Mouse (Mus musculus) thymus, adult 2 months (tissue): ENCODE data around the gene Gm17387. TPM values are rescaled to one million over a fixed set of nuclear protein-coding genes. Genes with fewer than 3 reads are reported as not detected.
"Not testable (repeated sequence)": the region's sequence is repeated elsewhere in the genome, so short reads cannot be mapped to it uniquely, and the experiment has no call there.

Experiments used
- DNase-seq: peaks from one replicate; pipeline ENCODE4 v3.0.0; 2021
- H3K27ac ChIP-seq: fragments of 200-500 bp; 2 replicates; pipeline ENCODE4 v1.5.1; 2012; ENCODE audit warnings: low read length, control low read depth; ENCODE audit not compliant: control insufficient read depth, insufficient read depth
- H3K27me3 ChIP-seq: fragments of 200-500 bp; 2 replicates; pipeline ENCODE4 v1.6.1; 2012; ENCODE audit warnings: mild to moderate bottlenecking, low read length, moderate library complexity, mixed read lengths; ENCODE audit not compliant: control insufficient read depth, insufficient read depth
- H3K36me3 ChIP-seq: fragments of 200-500 bp; 2 replicates; pipeline ENCODE4 v1.6.1; 2012; ENCODE audit warnings: mild to moderate bottlenecking, low read length, moderate library complexity; ENCODE audit not compliant: control insufficient read depth, insufficient read depth
- H3K4me1 ChIP-seq: fragments of 200-500 bp; replicated peaks from 2 replicates; pipeline ENCODE4 v1.6.1; 2012; ENCODE audit warnings: low read length; ENCODE audit not compliant: control insufficient read depth, insufficient read depth
- H3K4me3 ChIP-seq: fragments of 200-500 bp; 2 replicates; pipeline ENCODE4 v1.5.1; 2012; ENCODE audit warnings: mild to moderate bottlenecking, low read length, control low read depth, moderate library complexity; ENCODE audit not compliant: control insufficient read depth, insufficient read depth
- CTCF ChIP-seq: fragments of 200-500 bp; IDR thresholded peaks from 2 replicates; pipeline ENCODE4 v1.5.1; 2012; ENCODE audit warnings: mild to moderate bottlenecking, control low read depth, low read length, moderate library complexity, borderline replicate concordance; ENCODE audit not compliant: control insufficient read depth, poor library complexity, insufficient read depth; ENCODE audit errors: extremely low read depth
- POLR2A ChIP-seq: fragments of 200-500 bp; IDR thresholded peaks from 2 replicates; pipeline ENCODE4 v1.6.1; 2012; ENCODE audit warnings: mild to moderate bottlenecking, low read length, control low read depth, moderate library complexity; ENCODE audit not compliant: control insufficient read depth, poor library complexity, insufficient read depth; ENCODE audit errors: extremely low read depth
- WGBS: fragments of 180-500 bp; shearing (Covaris S2); methylation state at CpG from one replicate; pipeline ENCODE4 v1.1.7; 2018; 5-methylcytosine and 5-hydroxymethylcytosine counted together
- polyA plus RNA-seq: library from polyadenylated mRNA; depleted of rRNA; stranded (reverse); fragments of >200 nt; gene quantifications from 2 replicates; pipeline ENCODE4 v1.2.3, GENCODE M21; 2012

Gm17387 gene
- polyA plus RNA-seq, 1 experiment, result not detected

DNA sequence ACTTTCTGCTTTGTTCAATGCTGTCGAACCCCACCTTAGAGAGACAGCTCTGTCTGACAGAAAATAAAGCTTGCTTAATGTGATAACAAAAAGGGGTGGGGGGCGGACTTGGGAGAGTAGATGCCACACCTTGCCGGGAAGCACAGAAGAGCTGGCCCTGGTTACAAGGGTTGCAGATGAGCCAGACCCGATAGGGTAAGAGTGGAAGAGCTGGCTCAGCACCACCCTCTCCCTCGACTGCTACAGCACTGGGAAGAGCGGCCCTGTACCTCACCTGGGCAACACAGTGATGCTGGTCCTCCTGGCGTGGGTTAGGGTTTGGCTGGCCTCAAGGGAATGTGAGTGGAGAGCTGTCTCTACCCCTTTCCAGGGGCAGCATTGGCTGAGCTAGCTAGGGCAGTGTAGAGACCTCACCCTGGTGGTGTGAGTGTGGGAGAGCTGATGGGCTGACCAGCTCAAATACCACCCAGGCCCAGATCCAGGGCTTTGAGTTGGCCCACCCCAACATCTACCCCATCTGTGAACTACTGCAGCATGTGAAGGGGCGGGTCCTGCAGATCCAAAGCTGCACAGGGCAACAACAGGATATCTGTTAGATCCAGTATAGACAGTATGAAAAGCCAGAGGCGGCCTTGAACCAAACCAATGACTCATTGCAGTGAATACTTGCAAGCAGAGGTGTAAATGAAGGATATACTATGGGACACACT, 3.7 kb downstream of the Gm17387 start:
- no peaks in the 10 kb centered on the region for H3K36me3 ChIP-seq
- H3K27me3 ChIP-seq, result no peaks in the 10 kb centered on the region
- H3K4me3 ChIP-seq, result no peak overlapping the region
- 89% methylated on average over 9 of the region's 9 CpGs for WGBS
- H3K4me1 ChIP-seq, result peaks cover under 1% of the 10 kb centered on the region; the same call in 1 of the 2 replicates
- TF ChIP-seq CTCF (no peak), POLR2A (no peak)
- DNase-seq, result no peak
- H3K27ac ChIP-seq, result no peak overlapping the region

DNA sequence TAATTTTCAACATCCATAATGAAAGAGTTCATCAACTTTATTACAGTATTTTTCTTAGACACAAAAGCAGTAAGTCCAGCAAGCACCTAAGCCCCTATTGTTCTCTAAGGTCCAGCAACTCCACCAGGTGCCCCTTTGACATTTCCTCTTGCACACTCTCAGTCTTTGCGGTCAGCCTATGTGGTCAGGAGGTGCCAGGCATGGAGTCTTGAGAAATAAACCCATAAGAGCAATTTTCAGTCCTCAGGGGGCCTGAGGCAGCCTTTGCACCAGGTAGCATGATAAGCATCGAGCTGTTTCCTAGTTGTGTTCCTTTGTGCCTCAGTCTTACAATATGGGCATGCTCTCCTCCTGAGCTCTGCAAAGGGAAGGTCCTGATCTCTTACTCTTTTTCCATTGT, 7.7 kb downstream of the Gm17387 start:
- not testable (repeated sequence) for DNase-seq, H3K4me3 ChIP-seq, H3K36me3 ChIP-seq, H3K4me1 ChIP-seq, H3K27ac ChIP-seq, H3K27me3 ChIP-seq
- WGBS, result 50% methylated on average over 1 of the region's 2 CpGs

DNA sequence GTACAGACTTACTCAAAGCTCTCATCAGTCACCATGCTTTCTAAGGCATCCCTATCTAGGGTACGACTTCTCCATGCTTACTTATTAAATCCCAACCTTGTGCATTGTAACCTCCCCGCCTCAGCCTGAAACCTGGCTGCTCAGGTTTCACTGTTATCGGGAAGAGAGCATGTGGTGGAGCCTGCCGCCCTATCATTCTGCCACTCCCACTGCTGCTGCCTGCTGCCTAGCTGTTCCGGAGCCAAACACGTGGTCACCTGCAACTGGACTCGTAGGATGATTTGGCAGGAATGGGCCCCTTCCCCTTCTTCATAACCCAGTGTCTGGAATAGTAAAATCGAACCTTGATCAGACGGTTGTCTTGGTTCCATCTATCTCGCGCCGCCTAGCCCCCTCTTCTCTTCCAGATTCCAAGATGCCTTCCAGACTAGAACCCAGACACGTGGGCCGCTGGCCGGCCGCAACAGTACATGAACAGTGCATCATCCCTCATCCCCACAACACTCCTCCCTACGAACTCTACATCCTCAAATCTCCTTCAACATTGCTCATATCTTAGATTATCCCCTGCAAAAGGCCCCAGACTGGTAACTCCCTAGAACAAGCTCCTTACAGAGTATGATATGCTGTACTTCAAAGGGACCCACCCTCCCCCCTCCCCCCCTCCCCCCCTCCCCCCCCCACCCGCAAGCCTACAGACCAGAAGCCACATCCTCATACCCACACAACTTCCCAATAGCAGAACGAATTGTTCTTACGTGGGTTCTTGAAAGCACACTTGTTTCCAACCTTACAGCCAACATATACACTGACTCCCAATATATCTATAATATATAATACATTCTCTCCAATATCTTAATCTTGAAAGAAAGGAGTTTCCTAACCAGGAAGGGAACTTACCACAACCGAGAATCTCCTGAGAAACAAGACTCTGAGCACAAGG, 9.4 kb downstream of the Gm17387 start:
- no peak overlapping the region for H3K4me3 ChIP-seq
- TF ChIP-seq CTCF, result no peak
- 47% methylated on average over 20 of the region's 21 CpGs for WGBS
- H3K4me1 ChIP-seq, result peaks cover 21% of the 10 kb centered on the region
- no peak for DNase-seq
- H3K27me3 ChIP-seq, result no peaks in the 10 kb centered on the region
- H3K27ac ChIP-seq, result no peak overlapping the region
- no peaks in the 10 kb centered on the region for H3K36me3 ChIP-seq

DNA sequence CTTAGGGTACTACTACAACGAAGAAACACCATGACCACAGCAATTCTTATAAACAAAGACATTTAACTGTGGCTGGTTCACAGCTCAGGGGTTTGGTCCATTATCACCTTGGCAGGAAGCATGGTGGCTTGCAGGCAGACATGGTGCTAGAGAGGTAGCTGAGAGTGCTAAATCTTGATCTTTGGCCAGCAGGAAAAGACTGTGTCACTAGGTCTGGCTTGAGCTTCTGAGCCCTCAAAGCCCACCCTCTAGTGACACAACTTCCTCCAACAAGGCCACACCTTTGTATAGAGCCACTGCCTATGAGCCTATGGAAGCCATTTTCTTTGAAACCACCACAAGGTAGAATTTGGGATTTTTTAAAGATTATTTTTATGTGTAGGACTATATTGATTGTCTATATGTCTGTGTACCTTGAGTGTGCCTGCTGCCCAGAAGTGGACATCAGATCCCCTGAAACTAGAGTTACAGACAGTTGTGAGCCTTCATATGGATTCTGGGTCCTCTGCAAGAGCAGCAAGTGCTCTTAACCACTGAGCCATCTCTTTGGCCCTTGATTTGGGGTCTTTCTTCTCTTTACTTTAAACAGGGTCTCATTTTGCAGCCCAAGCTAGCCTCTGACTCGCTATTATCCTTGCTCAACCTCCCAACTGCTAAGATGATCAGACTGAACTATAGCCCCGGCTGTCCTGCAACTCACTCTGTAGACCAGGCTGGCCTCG, 10.6 kb downstream of the Gm17387 start:
- WGBS, result 89% methylated on average over 4 of the region's 4 CpGs
- DNase-seq, result no peak
- Histone ChIP-seq H3K27me3 (no peaks in the 10 kb centered on the region), H3K4me3 (no peak overlapping the region), H3K4me1 (peaks cover 21% of the 10 kb centered on the region), H3K36me3 (no peaks in the 10 kb centered on the region), H3K27ac (no peak overlapping the region)
- TF ChIP-seq CTCF (no peak), POLR2A (no peak)

DNA sequence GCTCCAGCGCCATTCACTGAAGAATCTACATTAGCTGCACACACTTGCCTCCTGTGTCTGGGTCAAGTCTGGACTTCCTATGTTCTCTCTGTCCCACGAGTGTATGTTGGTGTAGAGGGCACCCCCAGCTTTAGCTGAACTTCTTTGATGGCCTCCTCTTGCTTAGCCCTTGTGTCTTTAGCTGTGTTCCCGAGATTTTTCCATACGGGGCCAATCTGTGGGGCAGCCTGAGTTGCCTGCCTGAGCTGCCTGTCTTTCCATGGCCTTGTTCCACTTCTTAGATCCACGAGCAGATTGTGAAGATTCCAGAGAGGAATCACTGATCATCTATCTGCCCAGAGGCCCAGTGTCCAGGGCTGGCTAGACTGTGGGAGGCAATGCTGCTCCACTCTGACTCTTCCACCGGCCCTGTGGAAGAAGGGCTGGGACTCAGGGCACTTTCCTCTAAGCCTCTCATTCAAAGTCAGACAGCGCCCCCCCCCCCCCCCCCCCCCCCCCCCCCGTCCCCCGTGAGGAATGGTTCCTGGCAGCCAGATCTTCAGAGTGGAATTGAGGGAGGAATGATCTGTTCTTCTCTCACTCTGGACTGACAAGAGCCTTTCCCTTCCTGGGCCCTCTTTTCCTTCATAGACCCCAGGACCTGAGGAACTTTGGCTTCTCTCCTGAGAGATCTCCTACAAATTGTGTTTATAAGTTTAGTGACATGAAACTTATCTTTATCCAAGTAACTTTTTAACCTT, 12.1 kb downstream of the Gm17387 start:
- Histone ChIP-seq H3K36me3 (no peaks in the 10 kb centered on the region), H3K4me3 (no peak overlapping the region), H3K4me1 (peaks cover 21% of the 10 kb centered on the region), H3K27me3 (no peaks in the 10 kb centered on the region), H3K27ac (no peak overlapping the region)
- TF ChIP-seq POLR2A, result no peak
- no peak for TF ChIP-seq CTCF
- DNase-seq, result no peak
- 78% methylated on average over 7 of the region's 9 CpGs for WGBS

DNA sequence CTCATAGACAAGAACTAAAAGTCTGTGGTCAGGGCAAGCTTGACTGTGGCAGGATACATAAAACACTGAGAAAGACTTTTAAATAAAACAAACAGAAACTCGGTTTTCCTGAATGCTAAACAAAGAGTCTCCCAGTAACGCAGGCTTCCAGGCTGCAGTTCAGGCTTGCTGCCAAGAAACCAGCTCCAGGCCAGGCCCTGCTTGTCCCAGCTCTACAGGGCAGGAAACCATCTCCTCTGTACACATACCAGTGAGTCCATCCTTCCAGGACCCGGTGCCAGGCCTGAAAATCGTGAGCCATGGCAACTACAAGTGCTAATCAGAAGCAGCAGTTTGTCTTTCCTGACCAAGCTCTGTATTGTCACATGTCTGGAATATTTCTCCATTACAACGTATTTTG, 12.7 kb downstream of the Gm17387 start:
- Histone ChIP-seq H3K4me3 (no peak overlapping the region), H3K27ac (no peak overlapping the region), H3K4me1 (peaks cover 21% of the 10 kb centered on the region), H3K36me3 (no peaks in the 10 kb centered on the region), H3K27me3 (no peaks in the 10 kb centered on the region)
- WGBS, result 20% methylated on average over 5 of the region's 5 CpGs
- no peak for DNase-seq
- no peak for TF ChIP-seq POLR2A
